Mouse (Mus musculus): ENCODE data around the gene Phf12.

DNA sequence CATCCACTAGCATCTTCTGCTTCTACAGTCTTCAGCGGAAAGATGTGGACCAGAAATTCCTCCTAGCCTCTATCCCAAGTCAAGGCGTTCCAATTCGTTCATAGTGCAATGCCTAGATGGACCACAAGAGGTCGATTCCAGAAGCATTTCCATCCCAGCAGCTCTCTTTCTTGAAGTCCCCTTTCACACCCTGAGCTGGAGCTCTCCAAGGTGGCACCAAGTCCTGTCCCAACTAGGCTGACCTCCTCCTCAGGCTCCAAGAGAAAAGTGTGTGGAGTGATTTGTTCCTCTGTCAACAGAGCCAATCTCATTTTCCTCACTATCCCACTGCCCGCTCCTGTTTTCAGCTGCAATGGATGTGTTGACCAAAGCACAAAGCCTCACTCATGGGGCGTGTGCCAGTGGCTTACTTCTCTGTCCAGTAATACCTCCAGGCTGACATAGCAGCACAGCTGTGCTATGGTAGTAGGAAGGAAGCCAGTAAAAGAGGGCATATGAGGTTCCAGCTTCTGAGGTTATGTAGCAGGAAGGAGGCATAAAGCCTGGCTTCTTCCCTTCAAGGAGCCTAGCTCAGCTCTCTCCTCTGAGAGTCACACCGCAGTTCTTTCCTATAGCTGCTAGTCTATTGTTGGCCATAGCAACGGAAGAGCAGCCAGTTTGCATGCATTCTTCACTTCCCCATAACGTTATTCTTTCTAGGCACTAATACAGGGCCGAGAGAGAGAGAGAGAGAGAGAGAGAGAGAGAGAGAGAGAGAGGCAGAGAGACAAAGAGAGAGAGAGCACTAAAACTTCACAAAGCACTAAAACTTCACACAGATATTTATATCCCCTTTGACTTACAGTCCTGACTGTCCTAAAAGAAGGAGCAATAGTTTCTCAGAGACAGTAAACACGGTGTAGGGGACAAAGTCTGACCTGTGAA lies 2.0 kb upstream of the Phf12 start:
- TF ChIP-seq CTCF (IDR thresholded peaks at IDR 0.05; ENCODE audit: control insufficient read depth, insufficient read depth, insufficient read length) (no peak), FOSL1 (IDR thresholded peaks at IDR 0.05; ENCODE audit: insufficient read depth, low read length, poor library complexity, severe bottlenecking) (no peak), MAX (IDR thresholded peaks at IDR 0.05) (peak; percentile 29), MYOG (IDR thresholded peaks at IDR 0.05; ENCODE audit: control insufficient read depth, extremely low read depth, insufficient read length) (no peak), USF1 (IDR thresholded peaks at IDR 0.05; ENCODE audit: low read depth) (no peak), CEBPB (IDR thresholded peaks at IDR 0.05; ENCODE audit: low read depth) (no peak), MYOD1 (IDR thresholded peaks at IDR 0.05; ENCODE audit: control insufficient read depth, insufficient read length, low read depth) (no peak)
